ENCODE assay signal across 12 mouse cellular contexts in the genomic region with DNA sequence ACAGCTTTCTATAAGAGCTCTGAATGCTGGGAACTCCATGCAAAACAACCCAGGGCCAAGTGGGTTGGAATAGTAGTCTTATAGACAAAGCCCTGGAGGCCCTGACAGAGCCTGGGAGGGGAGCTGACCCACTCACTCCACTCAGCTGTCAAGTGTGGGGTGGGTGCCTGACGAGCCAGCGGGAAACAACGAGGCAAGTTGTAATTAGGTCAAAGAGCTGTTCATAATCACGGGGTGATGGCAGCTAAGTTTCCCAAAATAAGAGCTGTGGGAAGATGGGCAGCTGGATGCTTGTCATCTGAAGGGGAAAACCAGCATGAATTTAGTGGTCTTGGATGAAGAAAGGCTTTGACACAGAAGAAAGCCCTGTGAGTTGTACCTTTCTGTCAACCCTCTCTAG.
"Had no signal": no experiment of that assay in that cellular context is flagged by ENCODE, and none has a peak within 500 bp of the region (broad histone marks: within the 10 kb centered on the region; RNA-seq: fewer than 3 reads in every experiment).

No protein-coding gene starts in this region.

- H3K27me3 ChIP-seq: limb, embryonic 13.5 days; midbrain, embryonic 12.5 days; neural tube, embryonic 13.5 days had no signal

- H3K36me3 ChIP-seq: limb, embryonic 13.5 days; midbrain, embryonic 12.5 days; neural tube, embryonic 13.5 days had no signal

- ATAC-seq: midbrain, embryonic 16.5 days had no signal

- DNase-seq: kidney, postnatal 36 days; lung, adult 18-20 months; right cerebral cortex, adult 18-20 months; spleen, adult 18-20 months; thymus, adult 18-20 months; thymus, postnatal 14 days had no signal

- H3K4me1 ChIP-seq: limb, embryonic 13.5 days; neural tube, embryonic 13.5 days had no signal

- H3K9ac ChIP-seq: limb, embryonic 13.5 days; liver, embryonic 14.5 days; midbrain, embryonic 12.5 days; neural tube, embryonic 13.5 days had no signal

- H3K4me3 ChIP-seq: layer of hippocampus, adult 2 months; limb, embryonic 13.5 days; midbrain, embryonic 12.5 days; neural tube, embryonic 13.5 days had no signal

- H3K27ac ChIP-seq: layer of hippocampus, adult 2 months; limb, embryonic 13.5 days; liver, embryonic 14.5 days; midbrain, embryonic 12.5 days; neural tube, embryonic 13.5 days had no signal

- H3K4me2 ChIP-seq: limb, embryonic 13.5 days; midbrain, embryonic 12.5 days; neural tube, embryonic 13.5 days had no signal

- H3K9me3 ChIP-seq: limb, embryonic 13.5 days; midbrain, embryonic 12.5 days; neural tube, embryonic 13.5 days had no signal
